ENCODE assay signal across 10 mouse cellular contexts in genomic region chrX:155643975-155644374, GRCm38 (mm10). TPM values are rescaled to one million over a fixed set of nuclear protein-coding genes. Genes with fewer than 3 reads are reported as not detected.
DNase-seq lines count a peak whose midpoint lies in the region; ATAC-seq and TF ChIP-seq lines count a peak whose summit lies in the region.
"Had no signal": no experiment of that assay in that cellular context is flagged by ENCODE, and none has a peak within 500 bp of the region (broad histone marks: within the 10 kb centered on the region; RNA-seq: fewer than 3 reads in every experiment).

No protein-coding gene starts in this region.

- no peak overlapping the region for H3K4me3 ChIP-seq in stomach, postnatal 0 days (ENCODE audit: low read depth, low read length)
- H3K4me3 ChIP-seq: neural tube, embryonic 13.5 days had no signal

- H3K9me3 ChIP-seq in stomach, postnatal 0 days (ENCODE audit: control insufficient read depth, low read length) = no peaks in the 10 kb centered on the region
- H3K9me3 ChIP-seq: neural tube, embryonic 13.5 days had no signal

- no peak overlapping the region for H3K4me2 ChIP-seq in stomach, postnatal 0 days (replicated peaks; ENCODE audit: low read depth)
- H3K4me2 ChIP-seq: neural tube, embryonic 13.5 days had no signal

- no peak for ATAC-seq in CD4-positive, CD25-positive, alpha-beta regulatory T cell, adult 4 months
- ATAC-seq in stomach, postnatal 0 days (ENCODE audit: low FRiP score, low TSS enrichment) = no peak

- H3K27ac ChIP-seq in stomach, postnatal 0 days (replicated peaks) = no peak overlapping the region
- H3K27ac ChIP-seq: neural tube, embryonic 13.5 days had no signal

- peak; percentile 2 for DNase-seq in CD4-positive, CD25-positive, alpha-beta regulatory T cell, adult 2 months (ENCODE audit: low read depth, low spot score)
- DNase-seq in kidney, postnatal 14 days = peak; percentile 9
- no peak for DNase-seq in kidney, adult 11 months
- peak; percentile 39 for DNase-seq in testis, postnatal 10 days (ENCODE audit: low spot score)
- no peak for DNase-seq in testis, postnatal 14 days (ENCODE audit: low spot score)
- no peak for DNase-seq in stomach, postnatal 0 days (ENCODE audit: low spot score)
- DNase-seq in Muller cell, postnatal 12 days (ENCODE audit: inconsistent ontology term) = no peak
- DNase-seq: heart, adult 11 months had no signal

- 20% methylated on average over 1 of the region's 1 CpGs for WGBS in stomach, postnatal 0 days

- H3K27me3 ChIP-seq in stomach, postnatal 0 days (ENCODE audit: control insufficient read depth, insufficient read depth, low read length) = no peaks in the 10 kb centered on the region
- H3K27me3 ChIP-seq: neural tube, embryonic 13.5 days had no signal

- no peak for TF ChIP-seq EP300 in stomach, postnatal 0 days (optimal IDR thresholded peaks at IDR 0.05)

- peak; percentile 78 for TF ChIP-seq CTCF in stomach, postnatal 0 days (IDR thresholded peaks at IDR 0.05; ENCODE audit: low read depth)

- H3K4me1 ChIP-seq in stomach, postnatal 0 days (replicated peaks; ENCODE audit: control insufficient read depth, insufficient read depth) = no peaks in the 10 kb centered on the region
- H3K4me1 ChIP-seq: neural tube, embryonic 13.5 days had no signal

- no peak overlapping the region for H3K9ac ChIP-seq in stomach, postnatal 0 days (ENCODE audit: low read length)
- H3K9ac ChIP-seq: neural tube, embryonic 13.5 days had no signal

- H3K36me3 ChIP-seq in stomach, postnatal 0 days (ENCODE audit: control insufficient read depth, insufficient read depth, low read length) = no peaks in the 10 kb centered on the region
- H3K36me3 ChIP-seq: neural tube, embryonic 13.5 days had no signal

RNA-seq across cellular contexts. Expression of gene Gm15155, which starts 19.4 kb away (rescaled TPM):
- not detected for polyA plus RNA-seq in CD4-positive, CD25-positive, alpha-beta regulatory T cell, adult 4 months (2017; shearing (Covaris generic))
- polyA plus RNA-seq in stomach, postnatal 0 days (2015; fragmentation: Nextera tagmentation; extraction: Ambion mirVana) = not detected in 2 replicates
- polyA plus RNA-seq: neural tube, embryonic 13.5 days had no signal

RNA-seq across cellular contexts. Expression of gene Ptchd1, which starts 20.4 kb away (rescaled TPM):
- not detected for polyA plus RNA-seq in CD4-positive, CD25-positive, alpha-beta regulatory T cell, adult 4 months (2017; shearing (Covaris generic))
- 1.8 and 2.0 TPM in 2 replicates for polyA plus RNA-seq in stomach, postnatal 0 days (2015; fragmentation: Nextera tagmentation; extraction: Ambion mirVana)

Comparison
In these comparisons a context has a peak if more than half of its experiments do, and no peak if none do; other contexts are left out.
1. DNase-seq: peak in CD4-positive, CD25-positive, alpha-beta regulatory T cell, adult 2 months (single experiment), kidney, postnatal 14 days (single experiment) and testis, postnatal 10 days (single experiment); none in kidney, adult 11 months (single experiment), testis, postnatal 14 days (single experiment), stomach, postnatal 0 days (single experiment) and Muller cell, postnatal 12 days (single experiment).